Comparison of ENCODE assay signal across 9 mouse cellular contexts in genomic region chr8:46844974-46845774, GRCm38 (mm10).
A peak's percentile ranks its signal among the peaks of the same experiment; 100 is the strongest.
DNase-seq lines count a peak whose midpoint lies in the region; ATAC-seq and TF ChIP-seq lines count a peak whose summit lies in the region.
"Had no signal": no experiment of that assay in that cellular context is flagged by ENCODE, and none has a peak within 500 bp of the region (broad histone marks: within the 10 kb centered on the region; RNA-seq: fewer than 3 reads in every experiment).

No protein-coding gene starts in this region.

- no peak overlapping the region for H3K4me3 ChIP-seq in left cerebral cortex, adult 2 months
- no peak overlapping the region for H3K4me3 ChIP-seq in embryonic facial prominence, embryonic 14.5 days (ENCODE audit: low read depth, low read length)
- H3K4me3 ChIP-seq in liver, embryonic 16.5 days (ENCODE audit: low read depth, low read length) = no peak overlapping the region
- H3K4me3 ChIP-seq: limb, embryonic 13.5 days had no signal

- no peaks in the 10 kb centered on the region for H3K27me3 ChIP-seq in embryonic facial prominence, embryonic 14.5 days (replicated peaks; ENCODE audit: control insufficient read depth, insufficient read depth, low read length)
- no peaks in the 10 kb centered on the region for H3K27me3 ChIP-seq in liver, embryonic 16.5 days (ENCODE audit: control insufficient read depth, insufficient read depth, low read depth, low read length)
- H3K27me3 ChIP-seq: limb, embryonic 13.5 days had no signal

- TF ChIP-seq CTCF in left cerebral cortex, adult 2 months (IDR thresholded peaks at IDR 0.05) = no peak

- H3K4me2 ChIP-seq in embryonic facial prominence, embryonic 14.5 days (ENCODE audit: low read depth, low read length) = no peak overlapping the region
- peak overlapping the region; percentile 18; the same call in 1 of the 2 replicates for H3K4me2 ChIP-seq in liver, embryonic 16.5 days (ENCODE audit: low read depth, low read length)
- H3K4me2 ChIP-seq: limb, embryonic 13.5 days had no signal

- H3K4me1 ChIP-seq in embryonic facial prominence, embryonic 14.5 days (ENCODE audit: control insufficient read depth, insufficient read depth, low read length) = 0 out of 2 replicates have a peak, but pooled peaks cover 3% of the 10 kb centered on the region
- H3K4me1 ChIP-seq in liver, embryonic 16.5 days (ENCODE audit: control insufficient read depth, low read depth, low read length) = peaks cover 15% of the 10 kb centered on the region

- no peak for DNase-seq in left cerebral cortex, adult 2 months (ENCODE audit: extremely low spot score in 1 of 2, low spot score in 2 of 2)
- no peak for DNase-seq in left cerebral cortex, adult 18-20 months (ENCODE audit: low spot score in 2 of 2)
- no peak for DNase-seq in embryonic facial prominence, embryonic 14.5 days (ENCODE audit: low spot score)
- DNase-seq in spleen, postnatal 10 days (ENCODE audit: low spot score in 2 of 2) = peak; percentile 31 to 59
- DNase-seq in right cerebral cortex, adult 18-20 months = no peak
- no peak for DNase-seq in cerebellum, postnatal 36 days

- H3K9me3 ChIP-seq in embryonic facial prominence, embryonic 14.5 days (ENCODE audit: control insufficient read depth, low read length) = no peaks in the 10 kb centered on the region
- no peaks in the 10 kb centered on the region for H3K9me3 ChIP-seq in liver, embryonic 16.5 days (replicated peaks; ENCODE audit: control insufficient read depth, low read length)
- H3K9me3 ChIP-seq: limb, embryonic 13.5 days had no signal

- 64% methylated on average over 7 of the region's 7 CpGs for WGBS in embryonic facial prominence, embryonic 14.5 days
- WGBS in liver, embryonic 16.5 days (ENCODE audit: insufficient replicate concordance) = 12% methylated on average over 7 of the region's 7 CpGs

- peak overlapping the region; percentile 66 for H3K27ac ChIP-seq in left cerebral cortex, adult 2 months
- peak overlapping the region; percentile 36 for H3K27ac ChIP-seq in embryonic facial prominence, embryonic 14.5 days (replicated peaks; ENCODE audit: low read depth, low read length)
- peak overlapping the region; percentile 78 for H3K27ac ChIP-seq in liver, embryonic 16.5 days (ENCODE audit: low read length)
- H3K27ac ChIP-seq: limb, embryonic 13.5 days had no signal

- no peak for ATAC-seq in embryonic facial prominence, embryonic 14.5 days (ENCODE audit: low read depth)
- peak; percentile 80 for ATAC-seq in inflammation-experienced regulatory T-cells, adult 6 months
- ATAC-seq in liver, embryonic 16.5 days (ENCODE audit: low read depth) = peak; percentile 68

- no peak overlapping the region for H3K9ac ChIP-seq in embryonic facial prominence, embryonic 14.5 days (ENCODE audit: low read depth, low read length)
- no peak overlapping the region for H3K9ac ChIP-seq in liver, embryonic 16.5 days (ENCODE audit: low read depth, low read length)
- H3K9ac ChIP-seq: limb, embryonic 13.5 days had no signal

- peaks cover 19% of the 10 kb centered on the region for H3K36me3 ChIP-seq in embryonic facial prominence, embryonic 14.5 days (ENCODE audit: control insufficient read depth, insufficient read depth, low read length)
- H3K36me3 ChIP-seq in liver, embryonic 16.5 days (ENCODE audit: control insufficient read depth, insufficient read depth) = peaks cover 5% of the 10 kb centered on the region; the same call in 1 of the 2 replicates

- intact Hi-C loops in left cerebral cortex, adult 2 months (cut with DNase I) = loop anchor here (10.0 kb wide), 1 partner anchor 90 kb away; no protein-coding TSS in a partner anchor

Comparison
In these comparisons a context has a peak if more than half of its experiments do, and no peak if none do; other contexts are left out.
1. DNase-seq: peak in spleen, postnatal 10 days (2 of 2); none in left cerebral cortex, adult 2 months (0 of 2), left cerebral cortex, adult 18-20 months (0 of 2), embryonic facial prominence, embryonic 14.5 days (single experiment), right cerebral cortex, adult 18-20 months (single experiment) and cerebellum, postnatal 36 days (0 of 2).
2. Peak in every context shown above with its lines, with median percentiles within 50 percentile points of each other: H3K27ac ChIP-seq.